Mouse (Mus musculus) heart, postnatal 0 days (tissue): ENCODE results near the gene Smoc2.

Experiments used
- CTCF ChIP-seq: IDR thresholded peaks from 2 replicates; pipeline ENCODE4 v1.5.1; 2016; ENCODE audit warnings: antibody characterized with exemption, control low read depth, low read depth
- EP300 ChIP-seq: IDR thresholded peaks from 2 replicates; pipeline ENCODE4 v1.6.1; 2016; ENCODE audit warnings: antibody characterized with exemption, low read depth

- no peak for TF ChIP-seq CTCF
- TF ChIP-seq EP300 = no peak
Measured at GRCm38 (mm10) chr17:14400960-14401359, 121.7 kb downstream of the Smoc2 start.
